Mouse (Mus musculus) heart, adult 2 months (tissue): Measurements from ENCODE around the gene Vipr1. TPM values are rescaled to one million over a fixed set of nuclear protein-coding genes. Genes with fewer than 3 reads are reported as not detected.

Source experiments
- DNase-seq, 2 experiments: peaks; one replicate each; pipeline ENCODE4 v3.0.0; 2021
- H3K27ac ChIP-seq: fragments of 200-600 bp; 2 replicates; pipeline ENCODE4 v1.8.1; 2022
- H3K27me3 ChIP-seq: fragments of 200-500 bp; 2 replicates; pipeline ENCODE4 v1.6.1; 2012; ENCODE audit warnings: mild to moderate bottlenecking, low read length, inconsistent platforms, mixed read lengths; ENCODE audit not compliant: control insufficient read depth, insufficient read depth
- H3K36me3 ChIP-seq: fragments of 200-500 bp; 2 replicates; pipeline ENCODE4 v1.6.1; 2012; ENCODE audit warnings: low read length, inconsistent platforms; ENCODE audit not compliant: control insufficient read depth, insufficient read depth
- H3K4me1 ChIP-seq: fragments of 200-500 bp; 2 replicates; pipeline ENCODE4 v1.6.1; 2011; ENCODE audit warnings: low read length; ENCODE audit not compliant: control insufficient read depth, insufficient read depth
- H3K4me3 ChIP-seq: fragments of 200-600 bp; 2 replicates; pipeline ENCODE4 v1.8.1; 2022
- H3K79me2 ChIP-seq: fragments of 200-500 bp; replicated peaks from 2 replicates; pipeline ENCODE4 v1.6.1; 2012; ENCODE audit warnings: mild to moderate bottlenecking, inconsistent platforms, low read length, moderate library complexity, mixed read lengths; ENCODE audit not compliant: control insufficient read depth, insufficient read depth
- H3K9ac ChIP-seq: fragments of 200-500 bp; 2 replicates; pipeline ENCODE4 v1.6.1; 2012; ENCODE audit warnings: low read depth, mild to moderate bottlenecking, control low read depth, inconsistent platforms, low read length, mixed read lengths
- CTCF ChIP-seq: fragments of 200-600 bp; IDR thresholded peaks from 2 replicates; pipeline ENCODE4 v1.8.1; 2022; ENCODE audit warnings: antibody characterized with exemption, mild to moderate bottlenecking, moderate library complexity
- EP300 ChIP-seq: fragments of 200-500 bp; IDR thresholded peaks from 2 replicates; pipeline ENCODE4 v1.6.1; 2011; ENCODE audit warnings: low read depth, low read length, control low read depth; ENCODE audit not compliant: insufficient read depth
- POLR2A ChIP-seq: fragments of 200-500 bp; IDR thresholded peaks from 2 replicates; pipeline ENCODE4 v1.6.1; 2011; ENCODE audit warnings: mild to moderate bottlenecking, low read depth, low read length, control low read depth; ENCODE audit not compliant: insufficient read depth
- WGBS: fragments of 180-500 bp; shearing (Covaris S2); methylation state at CpG from one replicate; pipeline ENCODE4 v1.1.7; 2018; 5-methylcytosine and 5-hydroxymethylcytosine counted together
- intact Hi-C: fragments of 180-260 bp; cut with DNase I; formaldehyde crosslinking; loops from one replicate; pipeline ENCODE4 v1.15.1; 2025
- polyA plus RNA-seq: library from polyadenylated mRNA; depleted of rRNA; stranded (reverse); fragments of >200 nt; gene quantifications from 2 replicates; pipeline ENCODE4 v1.2.3, GENCODE M21; 2012
- total RNA-seq, 2 experiments: library from RNA; stranded (reverse); gene quantifications; 2 replicates each; pipeline ENCODE4 v1.2.3; 2021

Gene Vipr1
- total and polyA plus RNA-seq, 3 experiments: 0.45 to 1.4 (median 1.2) TPM

DNA sequence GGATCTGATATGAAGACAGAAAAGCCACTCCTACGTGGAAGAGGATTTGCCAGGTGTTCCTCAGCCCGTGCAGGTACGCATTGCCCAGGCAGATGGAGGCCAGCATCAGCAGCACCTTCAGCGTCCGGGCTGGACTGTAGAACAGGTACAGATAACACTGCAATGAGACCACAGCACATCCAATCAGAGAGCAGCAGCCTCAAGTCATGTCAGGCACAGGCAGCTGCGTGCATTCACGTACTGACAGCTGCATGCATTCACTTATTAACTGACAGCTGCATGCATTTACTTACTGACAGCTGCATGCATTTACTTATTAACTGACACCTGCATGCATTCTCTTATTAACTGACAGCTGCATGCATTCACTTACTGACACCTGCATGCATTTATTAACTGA is 42.2 kb downstream of the Vipr1 start:
- H3K79me2 ChIP-seq: no peaks in the 10 kb centered on the region
- H3K36me3 ChIP-seq: no peaks in the 10 kb centered on the region
- H3K4me3 ChIP-seq: no peak overlapping the region
- H3K9ac ChIP-seq: no peak overlapping the region
- no peak overlapping the region for H3K27ac ChIP-seq
- no peak for DNase-seq
- H3K27me3 ChIP-seq: no peaks in the 10 kb centered on the region
- intact Hi-C loops: no loop called here
- 85% methylated on average over 7 of the region's 7 CpGs for WGBS
- TF ChIP-seq EP300 (no peak), CTCF (no peak)
- H3K4me1 ChIP-seq: no peaks in the 10 kb centered on the region

DNA sequence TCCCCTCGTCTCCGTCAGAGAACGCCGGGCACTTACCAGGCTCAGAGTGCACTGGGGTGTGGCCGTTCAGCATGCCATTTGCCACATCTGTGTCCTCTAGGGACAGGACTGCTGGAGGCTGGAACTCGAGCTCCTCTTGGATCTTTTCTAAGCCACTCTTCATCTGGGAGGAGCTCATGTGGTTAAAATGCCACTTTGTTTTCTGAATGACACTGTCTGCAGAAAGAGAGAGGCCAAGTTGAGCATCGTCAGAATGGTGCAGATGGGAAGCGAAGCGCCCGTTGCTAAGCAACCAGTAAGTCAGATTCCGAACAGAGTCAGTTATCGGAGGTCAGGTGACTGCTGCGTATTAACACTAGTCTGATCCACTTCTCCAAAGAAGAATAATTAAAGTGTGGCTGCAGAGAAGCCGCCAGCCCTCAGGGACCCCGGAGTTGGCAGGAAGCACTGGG is 47.7 kb downstream of the Vipr1 start:
- Histone ChIP-seq H3K4me1 (no peaks in the 10 kb centered on the region), H3K36me3 (no peaks in the 10 kb centered on the region), H3K9ac (no peak overlapping the region), H3K4me3 (no peak overlapping the region), H3K27me3 (no peaks in the 10 kb centered on the region), H3K79me2 (no peaks in the 10 kb centered on the region), H3K27ac (no peak overlapping the region)
- TF ChIP-seq CTCF (no peak), POLR2A (no peak), EP300 (no peak)
- no peak for DNase-seq
- intact Hi-C loops: no loop called here
- 83% methylated on average over 15 of the region's 15 CpGs for WGBS

DNA sequence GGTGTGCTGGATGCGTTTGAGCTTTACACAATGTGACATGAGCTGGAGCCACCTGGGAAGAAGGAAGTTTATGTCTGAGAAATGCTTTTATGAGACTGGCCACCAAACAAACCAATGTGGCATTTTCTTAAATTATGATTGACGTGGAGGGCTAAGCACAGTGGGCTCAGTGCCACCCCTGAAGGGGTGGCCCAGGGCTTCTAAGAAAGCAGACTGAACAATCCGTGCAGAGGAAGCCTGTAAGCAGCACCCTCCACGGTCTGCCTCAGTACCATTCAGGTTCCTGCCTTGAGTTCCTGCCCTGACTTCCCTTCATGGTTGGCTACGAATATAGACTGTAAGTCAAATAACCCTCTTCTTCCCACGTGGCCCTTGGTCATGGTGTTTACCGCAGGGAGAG is 48.2 kb downstream of the Vipr1 start:
- no peak for TF ChIP-seq POLR2A
- TF ChIP-seq CTCF: no peak
- no peak for TF ChIP-seq EP300
- no peak for DNase-seq
- Histone ChIP-seq H3K27ac (no peak overlapping the region), H3K36me3 (no peaks in the 10 kb centered on the region), H3K27me3 (no peaks in the 10 kb centered on the region), H3K4me1 (no peaks in the 10 kb centered on the region), H3K9ac (no peak overlapping the region), H3K79me2 (no peaks in the 10 kb centered on the region), H3K4me3 (no peak overlapping the region)
- intact Hi-C loops: no loop called here
- 92% methylated on average over 7 of the region's 7 CpGs for WGBS

DNA sequence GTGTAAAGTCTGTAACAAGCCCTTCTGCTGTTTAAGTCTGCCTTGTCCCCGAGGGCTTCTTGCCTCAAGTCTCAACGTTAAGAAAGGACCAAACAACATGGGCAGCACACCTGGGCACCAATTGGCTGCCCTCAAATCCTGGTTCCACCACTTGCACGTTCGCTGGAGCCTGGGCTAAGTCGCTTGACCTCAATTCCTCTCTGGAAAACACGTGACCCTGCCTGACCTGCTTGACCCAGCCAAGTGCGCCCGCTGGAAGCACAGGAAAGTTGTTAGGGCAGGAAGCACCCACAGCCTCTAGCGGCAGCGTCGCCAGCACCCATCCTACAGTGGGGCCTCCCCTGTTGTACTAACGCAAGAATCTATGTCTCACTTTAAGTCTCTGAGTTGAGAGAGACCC is 52.2 kb downstream of the Vipr1 start:
- Histone ChIP-seq H3K27ac (no peak overlapping the region), H3K36me3 (no peaks in the 10 kb centered on the region), H3K4me3 (no peak overlapping the region), H3K27me3 (no peaks in the 10 kb centered on the region), H3K79me2 (no peaks in the 10 kb centered on the region), H3K4me1 (no peaks in the 10 kb centered on the region), H3K9ac (no peak overlapping the region)
- no peak for DNase-seq
- intact Hi-C loops: no loop called here
- WGBS: 80% methylated on average over 12 of the region's 12 CpGs
- TF ChIP-seq POLR2A (no peak), EP300 (no peak), CTCF (no peak)

DNA sequence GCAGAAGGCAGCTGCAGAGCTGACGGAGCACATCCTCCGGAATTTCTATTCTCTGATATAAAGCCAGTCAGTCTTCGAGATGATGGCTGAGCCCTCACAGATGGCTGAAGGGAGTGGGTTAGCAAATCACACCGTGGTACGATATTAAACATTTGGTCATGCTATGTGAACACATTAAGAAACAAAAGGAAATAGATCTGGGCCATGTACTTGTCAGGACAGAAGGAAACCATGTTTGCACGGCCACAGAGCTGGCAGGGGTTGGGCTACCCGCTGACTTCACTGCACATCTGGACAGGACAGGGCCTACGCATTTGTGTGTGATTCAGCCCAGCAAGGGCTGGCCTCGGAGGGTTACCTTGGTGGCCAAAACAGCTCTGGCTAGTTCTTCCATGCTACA is 54.1 kb downstream of the Vipr1 start:
- WGBS: 85% methylated on average over 9 of the region's 9 CpGs
- no peak overlapping the region for H3K9ac ChIP-seq
- no peaks in the 10 kb centered on the region for H3K36me3 ChIP-seq
- DNase-seq: no peak
- no peak overlapping the region for H3K27ac ChIP-seq
- intact Hi-C loops: no loop called here
- H3K79me2 ChIP-seq: no peaks in the 10 kb centered on the region
- no peaks in the 10 kb centered on the region for H3K27me3 ChIP-seq
- no peaks in the 10 kb centered on the region for H3K4me1 ChIP-seq
- no peak overlapping the region for H3K4me3 ChIP-seq
- no peak for TF ChIP-seq POLR2A
- TF ChIP-seq EP300: no peak
- no peak for TF ChIP-seq CTCF

DNA sequence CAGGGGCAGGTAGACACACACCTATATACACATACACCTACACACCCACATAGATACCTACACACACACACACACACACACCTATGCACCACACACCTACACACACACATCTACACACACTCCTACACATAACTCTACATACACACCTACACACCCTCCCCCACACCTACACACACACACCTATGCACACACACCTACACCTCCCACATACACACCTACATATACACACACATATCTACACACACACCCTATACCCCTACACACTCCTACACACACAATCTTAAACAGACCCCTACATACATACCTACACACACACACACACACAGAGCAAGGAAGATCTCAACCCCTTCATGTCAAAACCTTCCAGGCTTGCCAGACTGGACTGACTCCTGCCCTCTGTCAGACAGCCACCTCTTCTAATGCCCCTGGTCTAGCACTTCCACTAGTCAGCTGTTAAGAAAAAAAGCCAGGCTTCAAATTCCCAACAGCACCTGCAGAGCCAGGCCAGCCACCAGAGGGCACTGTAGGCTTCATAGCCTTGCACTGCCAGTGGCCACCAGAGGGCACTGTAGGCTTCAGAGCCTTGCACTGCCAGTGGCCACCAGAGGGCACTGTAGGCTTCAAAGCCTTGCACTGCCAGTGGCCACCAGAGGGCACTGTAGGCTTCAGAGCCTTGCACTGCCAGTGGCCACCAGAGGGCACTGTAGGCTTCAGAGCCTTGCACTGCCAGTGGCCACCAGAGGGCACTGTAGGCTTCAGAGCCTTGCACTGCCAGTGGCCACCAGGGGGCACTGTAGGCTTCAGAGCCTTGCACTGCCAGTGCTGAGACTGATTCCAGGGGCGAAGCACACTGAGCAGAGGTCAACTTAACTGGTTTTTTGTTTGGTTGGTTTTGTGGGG is 54.9 kb downstream of the Vipr1 start:
- Histone ChIP-seq H3K9ac (no peak overlapping the region), H3K36me3 (no peaks in the 10 kb centered on the region), H3K4me1 (no peaks in the 10 kb centered on the region), H3K4me3 (no peak overlapping the region), H3K27ac (no peak overlapping the region), H3K27me3 (no peaks in the 10 kb centered on the region), H3K79me2 (no peaks in the 10 kb centered on the region)
- 100% methylated on average over 1 of the region's 1 CpGs for WGBS
- TF ChIP-seq POLR2A (no peak), CTCF (peak; percentile 89)
- intact Hi-C loops: no loop called here
- DNase-seq: peak; percentile 46 to 74
